Mouse (Mus musculus) kidney, postnatal 0 days (tissue): Measurements from ENCODE around the gene Gm49366. TPM values are rescaled to one million over a fixed set of nuclear protein-coding genes. Genes with fewer than 3 reads are reported as not detected.
A peak's percentile ranks its signal among the peaks of the same experiment; 100 is the strongest.
"Not testable (repeated sequence)": the region's sequence is repeated elsewhere in the genome, so short reads cannot be mapped to it uniquely, and the experiment has no call there.

Source experiments
- ATAC-seq: fragments of 200-750 bp; cut with Nextera tagmentation; replicated peaks from 2 replicates; pipeline ENCODE4 v1.8.0; 2017; ENCODE audit warnings: low read depth, moderate number of reproducible peaks, moderate TSS enrichment, moderate library complexity; ENCODE audit not compliant: low FRiP score
- DNase-seq: peaks from one replicate; pipeline ENCODE4 v3.0.0-alpha.2; 2016; ENCODE audit warnings: low spot score
- H3K27ac ChIP-seq: fragments of 300-500 bp; sonication (generic); 2 replicates; pipeline ENCODE4 v1.5.1; 2014; ENCODE audit warnings: mild to moderate bottlenecking
- H3K27me3 ChIP-seq: fragments of 300-500 bp; sonication (generic); 2 replicates; pipeline ENCODE4 v1.6.1; 2014; ENCODE audit warnings: low read length, mixed read lengths; ENCODE audit not compliant: insufficient read depth
- H3K36me3 ChIP-seq: fragments of 300-500 bp; sonication (generic); 2 replicates; pipeline ENCODE4 v1.6.1; 2014; ENCODE audit warnings: low read length, mixed read lengths; ENCODE audit not compliant: insufficient read depth
- H3K4me1 ChIP-seq: fragments of 300-500 bp; sonication (generic); replicated peaks from 2 replicates; pipeline ENCODE4 v1.6.1; 2014; ENCODE audit warnings: antibody characterized with exemption, low read length, mixed read lengths; ENCODE audit not compliant: insufficient read depth
- H3K4me2 ChIP-seq: fragments of 300-500 bp; sonication (generic); 2 replicates; pipeline ENCODE4 v1.6.1; 2014; ENCODE audit warnings: mild to moderate bottlenecking, low read length, moderate library complexity, mixed read lengths
- H3K4me3 ChIP-seq: fragments of 300-500 bp; sonication (generic); replicated peaks from 2 replicates; pipeline ENCODE4 v1.5.1; 2014; ENCODE audit warnings: low read depth, low read length
- H3K9ac ChIP-seq: fragments of 300-500 bp; sonication (generic); 2 replicates; pipeline ENCODE4 v1.6.1; 2014; ENCODE audit warnings: low read depth, low read length
- H3K9me3 ChIP-seq: fragments of 300-500 bp; sonication (generic); replicated peaks from 2 replicates; pipeline ENCODE4 v1.6.1; 2016; ENCODE audit warnings: low read length, inconsistent platforms, mixed read lengths
- CTCF ChIP-seq: IDR thresholded peaks from 2 replicates; pipeline ENCODE4 v1.5.1; 2016; ENCODE audit warnings: antibody characterized with exemption, low read depth, mild to moderate bottlenecking, moderate library complexity
- WGBS: fragments of 180-500 bp; shearing (Covaris S2); extraction: QIAGEN DNeasy Blood & Tissue Kit; methylation state at CpG from one replicate; pipeline ENCODE4 v1.1.7; 2014; 5-methylcytosine and 5-hydroxymethylcytosine counted together
- polyA plus RNA-seq: library from polyadenylated mRNA; unstranded; fragments of >200 nt; fragmentation: Nextera tagmentation; extraction: Ambion mirVana; gene quantifications from 2 replicates; pipeline ENCODE4 v1.2.1, GENCODE M21; 2015

Gm49366 gene
- polyA plus RNA-seq, 1 experiment from 2014 or later = not detected

GRCm38 (mm10) chr12:84099605-84100004, 60.9 kb downstream of the Gm49366 start:
- Histone ChIP-seq H3K36me3 (no peaks in the 10 kb centered on the region), H3K27me3 (no peaks in the 10 kb centered on the region), H3K4me1 (no peaks in the 10 kb centered on the region), H3K4me2 (no peak overlapping the region), H3K9me3 (no peaks in the 10 kb centered on the region), H3K4me3 (no peak overlapping the region), H3K9ac (no peak overlapping the region), H3K27ac (no peak overlapping the region)
- TF ChIP-seq CTCF = no peak
- 96% methylated on average over 2 of the region's 2 CpGs for WGBS
- ATAC-seq = no peak
- no peak for DNase-seq

GRCm38 (mm10) chr12:84100071-84100470, 61.3 kb downstream of the Gm49366 start:
- Histone ChIP-seq H3K9ac (no peak overlapping the region), H3K4me3 (no peak overlapping the region), H3K27me3 (no peaks in the 10 kb centered on the region), H3K4me2 (peak overlapping the region; percentile 77), H3K9me3 (no peaks in the 10 kb centered on the region), H3K36me3 (no peaks in the 10 kb centered on the region), H3K4me1 (no peaks in the 10 kb centered on the region), H3K27ac (no peak overlapping the region)
- WGBS = 50% methylated on average over 1 of the region's 1 CpGs
- ATAC-seq (no peak), DNase-seq (no peak)
- no peak for TF ChIP-seq CTCF

GRCm38 (mm10) chr12:84100604-84101492, 62.1 kb downstream of the Gm49366 start, which contains the start of gene Acot6:
TSS of gene Acot6 (plus strand) at chr12:84100654.
- WGBS = under 1% methylated on average over 65 of the region's 80 CpGs
- Histone ChIP-seq H3K9ac (peak within 1 kb of the TSS; percentile 67), H3K4me3 (peak within 1 kb of the TSS; percentile 47), H3K4me2 (peak within 1 kb of the TSS; percentile 77), H3K27ac (0 out of 2 replicates have a peak within 1 kb of the TSS, but pooled peaks have one; percentile 13)
- not testable (repeated sequence) for H3K4me1 ChIP-seq, H3K27me3 ChIP-seq, H3K36me3 ChIP-seq, H3K9me3 ChIP-seq
- peak; percentile 73 for ATAC-seq
- DNase-seq = peak; percentile 66

DNA sequence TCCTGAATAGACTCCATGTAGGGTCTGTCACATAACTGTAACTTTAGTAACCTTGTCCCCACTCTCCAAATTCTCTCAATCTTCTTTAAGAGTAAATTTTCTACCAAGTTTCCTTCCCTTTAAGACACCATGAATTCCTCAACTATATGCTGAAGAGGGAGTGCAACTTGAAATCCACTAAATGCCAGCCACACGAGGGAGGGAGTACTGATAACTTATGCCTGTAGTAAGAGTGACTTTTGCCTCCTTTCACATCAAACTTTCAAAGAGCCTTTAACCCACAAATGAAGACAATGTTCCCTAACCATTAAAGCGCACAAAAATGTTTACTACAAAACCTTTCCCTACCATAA, 62.7 kb downstream of the Gm49366 start:
- no peak for ATAC-seq
- no peak overlapping the region for H3K27ac ChIP-seq

DNA sequence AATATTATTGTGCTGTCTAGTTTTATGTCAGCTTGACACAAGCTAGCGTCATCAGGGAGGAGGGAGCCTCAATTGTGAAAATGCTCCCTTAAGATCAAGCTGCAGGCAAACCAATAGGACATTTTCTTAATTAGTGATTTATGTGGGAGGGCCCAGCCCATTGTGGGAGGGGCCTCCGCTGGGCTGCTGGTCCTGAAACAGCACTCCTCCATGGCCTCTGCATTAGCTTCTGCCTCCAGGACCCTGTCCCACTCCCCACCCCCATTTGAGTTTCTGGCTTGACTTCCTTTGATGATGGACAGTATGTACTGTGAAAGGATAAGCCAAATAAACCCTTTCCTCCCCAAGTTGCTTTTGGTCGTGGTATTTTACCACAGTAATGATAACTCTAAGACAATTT, 68.3 kb downstream of the Gm49366 start:
- Histone ChIP-seq H3K4me3 (no peak overlapping the region), H3K4me2 (no peak overlapping the region), H3K36me3 (no peaks in the 10 kb centered on the region), H3K9me3 (no peaks in the 10 kb centered on the region), H3K27me3 (no peaks in the 10 kb centered on the region), H3K9ac (no peak overlapping the region), H3K27ac (no peak overlapping the region), H3K4me1 (no peaks in the 10 kb centered on the region)
- no peak for TF ChIP-seq CTCF
- 56% methylated on average over 3 of the region's 3 CpGs for WGBS
- peak; percentile 23 for DNase-seq
- no peak for ATAC-seq

More for the DNA sequence above, 62.7 kb downstream of the Gm49366 start:
- Histone ChIP-seq H3K9me3 (no peaks in the 10 kb centered on the region), H3K4me2 (peak overlapping the region; percentile 77), H3K36me3 (no peaks in the 10 kb centered on the region), H3K4me1 (no peaks in the 10 kb centered on the region), H3K4me3 (peak overlapping the region; percentile 47), H3K27me3 (no peaks in the 10 kb centered on the region), H3K9ac (peak overlapping the region; percentile 67; the same call in 1 of the 2 replicates)
- WGBS = 54% methylated on average over 2 of the region's 2 CpGs
- no peak for DNase-seq
- TF ChIP-seq CTCF = no peak

DNA sequence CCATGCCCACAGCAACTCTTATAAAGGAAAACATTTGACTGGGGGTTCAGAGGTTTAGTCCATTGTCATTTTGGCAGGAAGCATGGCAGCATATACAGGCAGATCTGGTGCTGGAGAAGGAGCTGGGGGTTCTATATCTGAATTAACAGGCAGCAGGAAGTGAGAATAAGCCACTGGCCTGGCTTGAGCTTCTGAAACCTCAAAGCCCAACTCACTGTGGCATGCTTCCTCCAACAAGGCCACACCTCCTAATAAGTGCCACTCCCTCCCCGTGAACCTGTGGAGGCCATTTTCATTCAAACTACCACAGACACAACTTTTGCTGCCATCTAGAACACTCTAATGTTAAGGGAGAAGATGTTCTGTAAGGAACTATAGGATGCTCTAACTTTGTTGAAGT, 69.0 kb downstream of the Gm49366 start:
- no peak for DNase-seq
- no peak overlapping the region for H3K4me3 ChIP-seq
- no peak overlapping the region for H3K4me2 ChIP-seq
- H3K4me1 ChIP-seq = no peaks in the 10 kb centered on the region
- WGBS = 76% methylated on average over 1 of the region's 1 CpGs
- no peaks in the 10 kb centered on the region for H3K36me3 ChIP-seq
- H3K27ac ChIP-seq = no peak overlapping the region
- H3K9me3 ChIP-seq = no peaks in the 10 kb centered on the region
- H3K27me3 ChIP-seq = no peaks in the 10 kb centered on the region
- H3K9ac ChIP-seq = no peak overlapping the region
- TF ChIP-seq CTCF = no peak
- ATAC-seq = no peak

Other genes with a start within 250 kb of the Gm49366 start
- gene Numb, start 117.0 kb upstream of the Gm49366 start, polyA plus RNA-seq = 28.7 and 31.5 TPM in 2 replicates
- gene Riox1, start 88.3 kb upstream of the Gm49366 start, polyA plus RNA-seq = 12.3 and 13.0 TPM in 2 replicates
- not detected in 2 replicates for gene Heatr4, start 54.1 kb upstream of the Gm49366 start, polyA plus RNA-seq
- gene Acot2, start 51.1 kb upstream of the Gm49366 start, polyA plus RNA-seq = 64.8 and 71.9 TPM in 2 replicates
- gene Acot1, start 29.4 kb upstream of the Gm49366 start, polyA plus RNA-seq = 176 and 184 TPM in 2 replicates
- 17.5 and 20.7 TPM in 2 replicates for gene Acot4, start 556 bp upstream of the Gm49366 start, polyA plus RNA-seq
- 9.3 and 9.5 TPM in 2 replicates for gene Acot3, start 13.2 kb downstream of the Gm49366 start, polyA plus RNA-seq
- gene Acot5, start 30.4 kb downstream of the Gm49366 start, polyA plus RNA-seq = not detected in 2 replicates
- gene Acot6, start 61.7 kb downstream of the Gm49366 start, polyA plus RNA-seq = 1.9 and 2.0 TPM in 2 replicates
- gene Dnal1, start 75.4 kb downstream of the Gm49366 start, polyA plus RNA-seq = 3.4 TPM in 2 replicates
- 0.33 and 0.50 TPM in 2 replicates for gene Pnma1, start 109.6 kb downstream of the Gm49366 start, polyA plus RNA-seq
- gene Elmsan1, start 179.9 kb downstream of the Gm49366 start, polyA plus RNA-seq = 4.8 and 5.8 TPM in 2 replicates
- 45.6 and 51.3 TPM in 2 replicates for gene Ptgr2, start 246.3 kb downstream of the Gm49366 start, polyA plus RNA-seq